Mouse (Mus musculus): Measurements from ENCODE around the gene Akt1. TPM values are rescaled to one million over a fixed set of nuclear protein-coding genes. Genes with fewer than 3 reads are reported as not detected.
A peak's percentile ranks its signal among the peaks of the same experiment; 100 is the strongest.

The Akt1 gene
- polyA plus RNA-seq, 1 experiment from 2014 or later = 80.4 TPM

- DNase-seq (ENCODE audit: low spot score) = no peak
Observed at GRCm38 (mm10) chr12:112663716-112664115, 11.0 kb downstream of the Akt1 start.

- no peak for DNase-seq (ENCODE audit: low spot score)
Observed at GRCm38 (mm10) chr12:112663303-112663702, 11.4 kb downstream of the Akt1 start.

- DNase-seq (ENCODE audit: low spot score) = no peak
Observed at GRCm38 (mm10) chr12:112661851-112662250, 12.8 kb downstream of the Akt1 start.

GRCm38 (mm10) chr12:112661327-112661605 lies 13.4 kb downstream of the Akt1 start:
- no peak for DNase-seq (ENCODE audit: low spot score)

- no peak for DNase-seq (ENCODE audit: low spot score)
Observed at GRCm38 (mm10) chr12:112660576-112661326, 13.9 kb downstream of the Akt1 start.

GRCm38 (mm10) chr12:112659109-112659508 lies 15.6 kb downstream of the Akt1 start:
- no peak for DNase-seq (ENCODE audit: low spot score)

- no peak for DNase-seq (ENCODE audit: low spot score)
Observed at GRCm38 (mm10) chr12:112658619-112659018, 16.1 kb downstream of the Akt1 start.

- DNase-seq (ENCODE audit: low spot score) = no peak
Observed at GRCm38 (mm10) chr12:112654076-112654475, 20.6 kb downstream of the Akt1 start.

GRCm38 (mm10) chr12:112653157-112653824 lies 21.4 kb downstream of the Akt1 start:
- DNase-seq (ENCODE audit: low spot score) = peak; percentile 82

- no peak for DNase-seq (ENCODE audit: low spot score)
Observed at GRCm38 (mm10) chr12:112651778-112652439, 22.8 kb downstream of the Akt1 start.

- DNase-seq (ENCODE audit: low spot score) = no peak
Observed at GRCm38 (mm10) chr12:112648081-112648480, 26.6 kb downstream of the Akt1 start.

- DNase-seq (ENCODE audit: low spot score) = no peak
Observed at GRCm38 (mm10) chr12:112646139-112646538, 28.5 kb downstream of the Akt1 start.

GRCm38 (mm10) chr12:112644855-112645506 lies 29.7 kb downstream of the Akt1 start:
- no peak for DNase-seq (ENCODE audit: low spot score)

- DNase-seq (ENCODE audit: low spot score) = peak; percentile 96
Observed at GRCm38 (mm10) chr12:112644180-112644854, 30.4 kb downstream of the Akt1 start, which contains the start of gene Siva1. Gene Siva1, plus strand, starts transcription at chr12:112644679.

- no peak for DNase-seq (ENCODE audit: low spot score)
Observed at GRCm38 (mm10) chr12:112643126-112643525, 31.6 kb downstream of the Akt1 start.

GRCm38 (mm10) chr12:112639526-112639925 lies 35.2 kb downstream of the Akt1 start:
- DNase-seq (ENCODE audit: low spot score) = peak; percentile 55

GRCm38 (mm10) chr12:112633686-112634085 lies 41.0 kb downstream of the Akt1 start:
- peak; percentile 39 for DNase-seq (ENCODE audit: low spot score)

- no peak for DNase-seq (ENCODE audit: low spot score)
Observed at GRCm38 (mm10) chr12:112632907-112633306, 41.8 kb downstream of the Akt1 start.

- no peak for DNase-seq (ENCODE audit: low spot score)
Observed at GRCm38 (mm10) chr12:112632084-112632777, 42.5 kb downstream of the Akt1 start.

GRCm38 (mm10) chr12:112631472-112631871 lies 43.2 kb downstream of the Akt1 start:
- no peak for DNase-seq (ENCODE audit: low spot score)

GRCm38 (mm10) chr12:112630796-112631195 lies 43.9 kb downstream of the Akt1 start:
- no peak for DNase-seq (ENCODE audit: low spot score)
